Mouse (Mus musculus) small intestine, adult 2 months (tissue): Measurements from ENCODE around the gene Chl1.

Experiments
- CTCF ChIP-seq: fragments of 200-500 bp; IDR thresholded peaks from 2 replicates; pipeline ENCODE4 v1.5.1; 2012; ENCODE audit warnings: low read depth, mild to moderate bottlenecking, control low read depth, inconsistent platforms, low read length, moderate library complexity, mixed read lengths; ENCODE audit not compliant: insufficient replicate concordance, insufficient read length; ENCODE audit errors: extremely low read depth
- POLR2A ChIP-seq: fragments of 200-500 bp; IDR thresholded peaks from 2 replicates; pipeline ENCODE4 v1.6.1; 2012; ENCODE audit warnings: low read depth, mild to moderate bottlenecking, control low read depth, inconsistent platforms, low read length, moderate library complexity

GRCm38 (mm10) chr6:103559344-103559743 is 49.0 kb downstream of the Chl1 start:
- no peak for TF ChIP-seq CTCF
- TF ChIP-seq POLR2A: no peak
